Mouse (Mus musculus) heart, embryonic 11.5 days (tissue): Measurements from ENCODE around the gene Slc27a1. TPM values are rescaled to one million over a fixed set of nuclear protein-coding genes. Genes with fewer than 3 reads are reported as not detected.

Experiments
- ATAC-seq: fragments of 200-750 bp; cut with Nextera tagmentation; replicated peaks from 2 replicates; pipeline ENCODE4 v1.8.0; 2017; ENCODE audit warnings: moderate library complexity; ENCODE audit not compliant: insufficient number of reproducible peaks, low FRiP score, low TSS enrichment
- H3K27ac ChIP-seq: fragments of 300-500 bp; sonication (generic); 2 replicates; pipeline ENCODE4 v1.5.1; 2014; ENCODE audit warnings: mild to moderate bottlenecking, low read depth, low read length
- H3K27me3 ChIP-seq: fragments of 300-500 bp; sonication (generic); 2 replicates; pipeline ENCODE4 v1.6.1; 2014; ENCODE audit warnings: mild to moderate bottlenecking, low read length, mixed read lengths; ENCODE audit not compliant: control insufficient read depth, insufficient read depth
- H3K36me3 ChIP-seq: fragments of 300-500 bp; sonication (generic); 2 replicates; pipeline ENCODE4 v1.6.1; 2014; ENCODE audit warnings: mild to moderate bottlenecking, low read length, moderate library complexity, mixed read lengths; ENCODE audit not compliant: control insufficient read depth, insufficient read depth
- H3K4me1 ChIP-seq: fragments of 300-500 bp; sonication (generic); 2 replicates; pipeline ENCODE4 v1.6.1; 2014; ENCODE audit warnings: low read length; ENCODE audit not compliant: control insufficient read depth, insufficient read depth
- H3K4me2 ChIP-seq: fragments of 300-500 bp; sonication (generic); 2 replicates; pipeline ENCODE4 v1.6.1; 2014; ENCODE audit warnings: mild to moderate bottlenecking, moderate library complexity
- H3K4me3 ChIP-seq: fragments of 300-500 bp; sonication (generic); 2 replicates; pipeline ENCODE4 v1.5.1; 2014; ENCODE audit warnings: low read depth, low read length
- H3K9ac ChIP-seq: fragments of 300-500 bp; sonication (generic); 2 replicates; pipeline ENCODE4 v1.6.1; 2014; ENCODE audit warnings: mild to moderate bottlenecking, low read depth, low read length, moderate library complexity
- H3K9me3 ChIP-seq: fragments of 300-500 bp; sonication (generic); replicated peaks from 2 replicates; pipeline ENCODE4 v1.6.1; 2016; ENCODE audit warnings: low read length; ENCODE audit not compliant: control insufficient read depth
- WGBS: fragments of 180-500 bp; shearing (Covaris S2); extraction: QIAGEN DNeasy Blood & Tissue Kit; methylation state at CpG from one replicate; pipeline ENCODE4 v1.1.7; 2014; ENCODE audit not compliant: insufficient replicate concordance; 5-methylcytosine and 5-hydroxymethylcytosine counted together
- polyA plus RNA-seq: library from polyadenylated mRNA; unstranded; fragments of >200 nt; fragmentation: Nextera tagmentation; extraction: Ambion mirVana; gene quantifications from 2 replicates; pipeline ENCODE4 v1.2.1, GENCODE M21; 2014

Gene Slc27a1
- polyA plus RNA-seq, 1 experiment from 2014 or later = 10.8 TPM

DNA sequence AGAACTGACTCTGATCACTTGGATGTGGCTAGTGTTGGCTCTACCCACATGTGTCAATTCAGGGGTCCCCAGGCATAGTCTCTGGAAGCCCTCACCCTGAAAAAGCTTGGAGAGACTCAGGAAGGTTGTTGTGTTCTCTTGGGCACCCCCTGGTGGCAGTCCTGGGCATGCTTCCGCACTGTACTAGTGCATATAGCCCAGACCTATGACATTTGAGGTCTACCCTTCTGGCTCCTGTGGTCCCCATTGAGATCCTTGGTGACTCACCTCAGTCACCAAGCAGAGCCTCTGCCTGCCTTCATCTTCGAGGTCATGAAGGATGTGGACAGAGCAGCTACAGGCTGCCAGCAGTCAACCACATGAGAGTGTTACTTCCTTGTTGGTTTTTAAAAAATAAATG is 18.2 kb downstream of the Slc27a1 start:
- no peaks in the 10 kb centered on the region for H3K36me3 ChIP-seq
- no peak for ATAC-seq
- H3K27ac ChIP-seq = no peak overlapping the region
- no peak overlapping the region for H3K4me3 ChIP-seq
- peaks cover 5% of the 10 kb centered on the region for H3K4me1 ChIP-seq
- 0 out of 2 replicates have a peak, but pooled peaks cover 3% of the 10 kb centered on the region for H3K27me3 ChIP-seq
- no peaks in the 10 kb centered on the region for H3K9me3 ChIP-seq
- no peak overlapping the region for H3K4me2 ChIP-seq
- H3K9ac ChIP-seq = no peak overlapping the region
- 82% methylated on average over 2 of the region's 2 CpGs for WGBS

DNA sequence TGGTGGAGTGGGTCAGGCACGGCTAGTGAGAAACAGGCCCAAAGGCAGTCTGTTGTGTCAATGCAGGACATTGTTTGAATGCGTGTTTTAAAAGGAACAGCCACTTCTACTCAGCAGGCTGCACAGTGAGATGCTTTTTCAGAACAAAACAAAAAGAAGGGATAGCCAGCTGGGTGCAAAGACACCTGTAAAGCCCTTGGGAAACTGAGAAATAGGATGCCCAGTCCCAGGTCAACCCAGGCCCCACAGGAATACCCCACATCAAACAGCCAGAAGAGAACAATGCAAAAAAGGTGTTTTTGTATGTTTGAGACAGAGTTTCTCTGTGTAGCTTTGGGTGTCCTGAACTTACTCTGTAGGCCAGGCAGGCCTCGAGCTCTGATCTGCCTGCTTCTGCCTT is 20.1 kb downstream of the Slc27a1 start:
- Histone ChIP-seq H3K9me3 (no peaks in the 10 kb centered on the region), H3K9ac (no peak overlapping the region), H3K4me3 (no peak overlapping the region), H3K27ac (no peak overlapping the region), H3K27me3 (0 out of 2 replicates have a peak, but pooled peaks cover 3% of the 10 kb centered on the region), H3K4me2 (no peak overlapping the region), H3K36me3 (no peaks in the 10 kb centered on the region), H3K4me1 (peaks cover 12% of the 10 kb centered on the region)
- no peak for ATAC-seq
- WGBS = 69% methylated on average over 3 of the region's 3 CpGs

DNA sequence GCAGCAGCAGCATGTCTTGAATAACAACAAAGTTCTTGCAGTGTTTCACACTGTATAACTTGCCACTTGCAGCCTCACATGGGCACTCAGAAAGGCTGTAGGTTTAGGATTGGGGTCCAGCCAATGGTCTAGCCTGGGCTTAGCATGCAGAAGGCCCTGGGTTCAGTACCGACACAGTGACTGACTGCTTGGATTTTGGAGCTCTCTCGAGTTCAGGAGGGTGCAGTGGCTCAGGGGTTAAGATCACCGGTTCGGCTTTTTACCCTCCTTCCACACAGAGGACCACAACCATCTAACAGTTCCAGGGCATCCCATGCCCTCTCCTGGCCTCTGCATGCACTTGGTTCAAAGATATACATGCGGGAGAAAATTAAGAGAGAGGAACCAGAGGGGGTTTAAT is 22.3 kb downstream of the Slc27a1 start:
- no peak for ATAC-seq
- Histone ChIP-seq H3K27ac (peak overlapping the region; percentile 98), H3K36me3 (no peaks in the 10 kb centered on the region), H3K4me1 (peaks cover 14% of the 10 kb centered on the region), H3K9me3 (no peaks in the 10 kb centered on the region), H3K9ac (peak overlapping the region; percentile 91), H3K4me3 (peak overlapping the region; percentile 85), H3K4me2 (peak overlapping the region; percentile 90), H3K27me3 (no peaks in the 10 kb centered on the region)
- WGBS = 30% methylated on average over 5 of the region's 5 CpGs

DNA sequence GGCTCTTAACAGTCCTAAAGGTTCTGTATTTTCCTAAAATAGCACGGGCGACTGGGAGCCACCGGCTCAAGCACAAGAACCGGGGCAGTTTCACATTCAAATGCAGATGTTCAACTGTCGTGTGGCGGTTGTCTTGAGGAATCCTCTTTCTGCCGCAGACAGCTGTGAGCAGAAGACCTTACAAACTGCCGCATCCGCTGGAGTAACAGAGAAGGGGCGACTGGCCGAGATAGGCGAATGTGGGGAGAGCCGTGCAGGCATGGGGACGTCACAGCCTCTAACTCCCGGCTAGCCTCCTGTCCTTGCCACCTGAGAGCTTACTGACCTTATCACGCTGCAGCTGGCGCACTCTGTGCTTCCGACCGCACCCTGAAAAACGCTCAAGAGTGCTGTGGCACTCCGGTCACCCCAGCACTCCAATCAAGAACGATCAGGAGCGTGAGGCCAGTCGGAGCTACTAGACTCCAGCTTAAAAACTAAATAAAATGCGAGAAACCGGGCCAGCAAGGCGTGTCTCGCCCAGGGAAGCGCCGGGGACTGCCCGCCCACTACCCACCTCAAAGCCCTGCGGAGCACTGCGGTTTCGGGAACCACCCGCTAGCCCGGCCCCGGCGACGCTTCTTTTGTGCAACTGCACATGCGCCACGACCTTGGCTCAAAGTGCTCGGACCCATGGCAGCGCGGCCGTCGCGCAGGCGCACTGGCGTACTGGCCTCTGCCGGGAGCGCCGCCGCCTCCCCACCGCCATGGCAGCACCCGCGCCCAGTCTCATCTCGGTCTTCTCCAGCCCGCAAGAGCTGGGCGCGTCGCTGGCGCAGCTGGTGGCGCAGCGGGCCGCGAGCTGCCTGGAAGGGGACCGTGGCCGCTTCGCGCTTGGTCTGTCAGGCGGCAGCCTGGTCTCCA is 23.0 kb downstream of the Slc27a1 start, which contains the start of gene Pgls:
Gene Pgls, plus strand, starts transcription at position 706 of the 903 bp plus-strand sequence.
- peak within 1 kb of the TSS; percentile 90 for H3K4me2 ChIP-seq
- H3K9ac ChIP-seq = peak within 1 kb of the TSS; percentile 91
- peak within 1 kb of the TSS; percentile 85 for H3K4me3 ChIP-seq
- under 1% methylated on average over 71 of the region's 71 CpGs for WGBS
- peak within 1 kb of the TSS; percentile 98 for H3K27ac ChIP-seq
- ATAC-seq = peak; percentile 84
- no peaks in the 10 kb centered on the region for H3K27me3 ChIP-seq
- peaks cover 14% of the 10 kb centered on the region for H3K4me1 ChIP-seq
- H3K9me3 ChIP-seq = no peaks in the 10 kb centered on the region
- H3K36me3 ChIP-seq = no peaks in the 10 kb centered on the region

DNA sequence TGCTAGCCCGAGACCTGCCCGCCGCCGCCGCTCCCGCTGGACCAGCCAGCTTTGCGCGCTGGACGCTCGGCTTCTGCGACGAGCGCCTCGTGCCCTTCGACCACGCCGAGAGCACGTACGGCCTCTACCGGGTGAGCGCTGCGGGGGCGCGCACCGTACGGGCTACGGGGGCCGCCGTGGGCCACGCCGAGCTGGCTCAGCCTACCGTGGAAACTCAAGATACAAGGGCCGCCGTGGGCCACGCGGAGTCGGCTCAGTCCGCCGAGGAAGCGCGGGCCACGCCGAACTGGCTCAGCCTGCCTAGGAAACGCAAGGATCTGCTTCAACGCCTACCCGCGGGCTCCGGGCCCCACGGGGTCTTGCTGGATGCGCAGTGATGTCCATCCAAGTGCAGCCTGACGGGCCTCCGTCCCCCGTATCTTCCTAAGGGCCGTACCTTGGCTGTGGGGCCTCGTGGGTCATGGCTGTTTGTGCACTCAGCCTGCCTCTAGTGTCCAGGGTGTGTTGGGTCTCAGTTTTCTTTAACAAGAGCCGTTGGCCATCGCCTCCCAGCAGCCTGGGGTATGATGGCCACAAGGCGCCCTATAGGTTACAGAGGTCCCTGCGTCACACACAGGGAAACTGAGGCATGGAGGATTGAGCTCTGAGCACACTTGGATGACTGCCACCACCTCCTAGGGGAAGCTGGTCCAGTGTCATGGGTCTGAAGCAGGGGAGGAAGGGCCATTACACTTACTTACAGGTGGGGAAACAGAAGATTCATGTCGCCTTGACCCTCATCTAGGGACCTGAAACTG is 23.9 kb downstream of the Slc27a1 start:
- ATAC-seq = peak; percentile 71
- H3K4me3 ChIP-seq = peak overlapping the region; percentile 85
- H3K36me3 ChIP-seq = no peaks in the 10 kb centered on the region
- no peaks in the 10 kb centered on the region for H3K9me3 ChIP-seq
- no peaks in the 10 kb centered on the region for H3K27me3 ChIP-seq
- peak overlapping the region; percentile 90 for H3K4me2 ChIP-seq
- H3K27ac ChIP-seq = peak overlapping the region; percentile 98
- peaks cover 14% of the 10 kb centered on the region for H3K4me1 ChIP-seq
- peak overlapping the region; percentile 91 for H3K9ac ChIP-seq
- 5% methylated on average over 60 of the region's 60 CpGs for WGBS

DNA sequence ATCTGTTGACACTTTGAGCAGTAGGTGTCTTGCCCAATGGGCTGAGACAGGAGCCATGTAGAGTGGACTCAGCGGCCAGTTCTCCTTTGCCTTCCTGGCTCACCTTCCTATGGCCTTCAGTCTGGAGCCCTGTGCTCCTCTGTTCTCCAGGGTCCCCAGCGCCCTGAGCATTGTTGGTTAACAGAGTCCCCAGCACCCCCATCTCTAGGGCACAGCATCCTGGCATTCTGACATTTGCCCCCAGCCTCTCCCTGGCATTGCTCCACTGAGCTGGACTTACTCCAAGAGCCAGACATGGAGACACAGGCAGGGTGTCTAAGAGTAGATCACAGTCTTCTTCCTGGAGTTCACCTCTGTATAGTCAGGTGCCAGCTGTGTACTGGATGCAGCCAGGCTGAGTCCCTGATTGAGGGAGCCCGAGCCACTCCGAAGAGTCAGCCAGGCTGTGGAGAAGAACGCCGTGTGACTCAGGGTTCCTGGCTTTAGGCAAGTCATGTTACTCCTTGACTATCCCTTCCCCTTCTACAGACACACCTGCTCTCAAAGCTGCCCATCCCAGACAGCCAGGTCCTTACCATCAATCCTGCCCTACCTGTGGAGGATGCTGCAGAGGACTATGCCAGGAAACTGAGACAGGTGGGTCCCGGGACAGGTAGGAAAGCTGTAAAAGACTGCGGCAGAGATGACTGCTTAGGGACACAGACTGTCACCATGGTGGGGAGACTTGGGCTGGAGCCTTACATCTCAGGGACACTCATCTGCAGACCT is 25.1 kb downstream of the Slc27a1 start:
- ATAC-seq = no peak
- Histone ChIP-seq H3K36me3 (no peaks in the 10 kb centered on the region), H3K27ac (no peak overlapping the region), H3K9ac (no peak overlapping the region), H3K4me1 (peaks cover 14% of the 10 kb centered on the region), H3K27me3 (no peaks in the 10 kb centered on the region), H3K4me3 (no peak overlapping the region), H3K9me3 (no peaks in the 10 kb centered on the region), H3K4me2 (no peak overlapping the region)
- 87% methylated on average over 8 of the region's 8 CpGs for WGBS

DNA sequence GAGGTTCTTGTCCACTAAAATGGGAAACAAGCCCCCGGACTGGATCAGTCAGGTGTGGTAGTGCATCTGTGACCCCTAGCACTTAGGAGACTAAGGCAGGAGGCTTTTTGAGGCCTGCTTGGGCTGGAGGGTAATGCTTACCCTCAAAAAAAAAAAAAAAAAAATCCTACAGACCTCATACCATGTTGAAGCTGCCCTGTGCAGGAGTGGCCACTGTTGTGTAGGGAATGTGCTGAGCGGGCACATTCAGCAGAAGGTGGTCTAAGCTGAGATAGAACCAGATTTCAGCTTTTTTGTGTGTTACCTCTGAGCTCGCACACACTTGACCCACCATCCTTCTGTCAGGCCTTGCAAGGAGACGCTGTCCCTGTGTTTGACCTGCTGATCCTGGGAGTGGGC is 25.6 kb downstream of the Slc27a1 start:
- no peaks in the 10 kb centered on the region for H3K9me3 ChIP-seq
- peaks cover 4% of the 10 kb centered on the region for H3K27me3 ChIP-seq
- 92% methylated on average over 4 of the region's 4 CpGs for WGBS
- ATAC-seq = no peak
- peaks cover 2% of the 10 kb centered on the region; the same call in 1 of the 2 replicates for H3K36me3 ChIP-seq
- no peak overlapping the region for H3K4me3 ChIP-seq
- H3K4me1 ChIP-seq = peaks cover 14% of the 10 kb centered on the region
- H3K27ac ChIP-seq = no peak overlapping the region
- H3K4me2 ChIP-seq = no peak overlapping the region
- H3K9ac ChIP-seq = no peak overlapping the region

DNA sequence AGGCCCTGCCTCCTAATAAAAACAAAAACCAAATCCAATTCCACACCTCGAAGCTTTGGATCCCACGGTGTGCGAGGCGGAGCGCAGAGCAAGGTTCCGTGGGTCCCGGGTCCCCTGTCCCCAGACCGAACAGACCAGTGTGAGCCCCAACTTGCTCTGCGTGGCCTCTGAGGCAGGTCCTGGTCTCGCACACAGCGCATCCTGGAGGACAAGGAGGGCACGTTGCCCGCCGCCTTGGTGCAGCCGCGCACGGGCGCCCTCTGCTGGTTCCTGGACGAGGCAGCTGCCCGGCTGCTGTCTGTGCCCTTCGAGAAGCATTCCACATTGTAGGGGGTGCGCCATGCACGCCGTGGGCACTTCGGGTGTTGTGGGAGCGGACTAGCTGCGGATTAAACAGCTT is 27.2 kb downstream of the Slc27a1 start:
- peaks cover 14% of the 10 kb centered on the region for H3K4me1 ChIP-seq
- H3K9me3 ChIP-seq = no peaks in the 10 kb centered on the region
- peak; percentile 12; the same call in 1 of the 2 replicates for ATAC-seq
- H3K4me2 ChIP-seq = no peak overlapping the region
- H3K36me3 ChIP-seq = peaks cover 2% of the 10 kb centered on the region; the same call in 1 of the 2 replicates
- H3K4me3 ChIP-seq = no peak overlapping the region
- WGBS = 11% methylated on average over 27 of the region's 27 CpGs
- no peak overlapping the region for H3K27ac ChIP-seq
- H3K9ac ChIP-seq = no peak overlapping the region
- H3K27me3 ChIP-seq = peaks cover 16% of the 10 kb centered on the region
